Mouse (Mus musculus): ENCODE measurements around the gene Dnah6.

GRCm38 (mm10) chr6:73257068-73257467, 35.6 kb upstream of the Dnah6 start:
- TF ChIP-seq CTCF (IDR thresholded peaks at IDR 0.05; ENCODE audit: borderline replicate concordance, extremely low read depth, insufficient read depth, insufficient read length) (no peak), POLR2A (IDR thresholded peaks at IDR 0.05; ENCODE audit: borderline replicate concordance, extremely low read depth, insufficient read depth, insufficient read length, poor library complexity, severe bottlenecking) (no peak)
